Mouse (Mus musculus) CH12F3 (cell line): ENCODE data around the gene Fam131a.

Experiments
- in situ Hi-C: fragments of 300-500 bp; cut with MboI; formaldehyde crosslinking; loops from 2 replicates; pipeline ENCODE4 v1.14.3; 2020; ENCODE audit warnings: low sequenced_read_pairs

The Fam131a gene

GRCm38 (mm10) chr16:20715976-20716840 is 23.2 kb downstream of the Fam131a start:
- in situ Hi-C loops = no loop called here

- in situ Hi-C loops = no loop called here
Measured at GRCm38 (mm10) chr16:20716841-20717180, 23.8 kb downstream of the Fam131a start.

- in situ Hi-C loops = no loop called here
Measured at GRCm38 (mm10) chr16:20717181-20717977, 24.3 kb downstream of the Fam131a start, which contains the start of the genes Polr2h and Clcn2. Gene Polr2h (plus strand): TSS chr16:20717665. Gene Clcn2 (minus strand): TSS chr16:20717746.

GRCm38 (mm10) chr16:20717978-20718670 is 25.1 kb downstream of the Fam131a start:
- in situ Hi-C loops = no loop called here

- in situ Hi-C loops = no loop called here
Measured at GRCm38 (mm10) chr16:20721808-20722207, 28.8 kb downstream of the Fam131a start.

GRCm38 (mm10) chr16:20722736-20723135 is 29.7 kb downstream of the Fam131a start:
- in situ Hi-C loops = no loop called here

GRCm38 (mm10) chr16:20723247-20723646 is 30.2 kb downstream of the Fam131a start:
- in situ Hi-C loops = no loop called here

GRCm38 (mm10) chr16:20724338-20724748 is 31.3 kb downstream of the Fam131a start:
- in situ Hi-C loops = no loop called here

- in situ Hi-C loops = no loop called here
Measured at GRCm38 (mm10) chr16:20725321-20725720, 32.3 kb downstream of the Fam131a start.

- in situ Hi-C loops = no loop called here
Measured at GRCm38 (mm10) chr16:20725750-20726149, 32.7 kb downstream of the Fam131a start.

GRCm38 (mm10) chr16:20726384-20726783 is 33.3 kb downstream of the Fam131a start:
- in situ Hi-C loops = no loop called here

GRCm38 (mm10) chr16:20730293-20730711 is 37.3 kb downstream of the Fam131a start:
- in situ Hi-C loops = no loop called here

- in situ Hi-C loops = no loop called here
Measured at GRCm38 (mm10) chr16:20731688-20732087, 38.6 kb downstream of the Fam131a start.

- in situ Hi-C loops = no loop called here
Measured at GRCm38 (mm10) chr16:20732251-20732924, 39.3 kb downstream of the Fam131a start.

- in situ Hi-C loops = no loop called here
Measured at GRCm38 (mm10) chr16:20732925-20733730, 40.1 kb downstream of the Fam131a start, which contains the start of gene Chrd. Gene Chrd (plus strand): TSS chr16:20733127.

GRCm38 (mm10) chr16:20733731-20734730 is 41.0 kb downstream of the Fam131a start, which contains the start of gene Thpo:
Gene Thpo (minus strand): TSS chr16:20734511.
- in situ Hi-C loops = no loop called here

- in situ Hi-C loops = no loop called here
Measured at GRCm38 (mm10) chr16:20735651-20736050, 42.6 kb downstream of the Fam131a start.

GRCm38 (mm10) chr16:20736168-20736567 is 43.1 kb downstream of the Fam131a start:
- in situ Hi-C loops = no loop called here
